Mouse (Mus musculus) cerebellum, adult 18-20 months (tissue): Measurements from ENCODE around the gene Oas3.
A peak's percentile ranks its signal among the peaks of the same experiment; 100 is the strongest.
"Not testable (repeated sequence)": the region's sequence is repeated elsewhere in the genome, so short reads cannot be mapped to it uniquely, and the experiment has no call there.

Experiments used
- DNase-seq, 2 experiments: peaks; one replicate each; pipeline ENCODE4 v3.0.0; 2021

Gene Oas3

GRCm38 (mm10) chr5:120777478-120777877, at the start of gene Oas3:
Gene Oas3, minus strand, starts transcription at chr5:120777661.
- no peak for DNase-seq

DNA sequence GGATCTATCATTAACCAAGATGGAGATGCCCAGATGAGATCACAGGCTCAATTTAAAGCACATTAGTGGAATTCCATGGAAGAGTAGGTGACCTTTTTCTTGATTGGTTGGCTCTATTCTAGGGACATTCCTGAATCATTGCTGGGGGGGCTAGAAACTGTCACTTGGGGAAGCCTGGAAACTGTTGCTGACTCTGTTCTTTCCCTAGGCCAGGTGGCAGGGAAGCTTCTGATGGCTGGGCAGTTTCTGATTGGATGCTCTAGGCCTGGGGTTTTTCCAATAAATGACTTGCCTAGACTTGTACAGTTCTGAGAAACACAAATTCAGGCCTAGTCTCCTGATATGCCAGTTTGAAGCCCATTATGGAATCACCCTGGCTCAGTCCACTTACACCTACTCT, 41.5 kb upstream of the Oas3 start:
- DNase-seq = no peak

- DNase-seq = peak; percentile 22 to 43
Observed at GRCm38 (mm10) chr5:120815949-120816348, 38.5 kb upstream of the Oas3 start.

- no peak for DNase-seq
Observed at GRCm38 (mm10) chr5:120813023-120813422, 35.6 kb upstream of the Oas3 start.

DNA sequence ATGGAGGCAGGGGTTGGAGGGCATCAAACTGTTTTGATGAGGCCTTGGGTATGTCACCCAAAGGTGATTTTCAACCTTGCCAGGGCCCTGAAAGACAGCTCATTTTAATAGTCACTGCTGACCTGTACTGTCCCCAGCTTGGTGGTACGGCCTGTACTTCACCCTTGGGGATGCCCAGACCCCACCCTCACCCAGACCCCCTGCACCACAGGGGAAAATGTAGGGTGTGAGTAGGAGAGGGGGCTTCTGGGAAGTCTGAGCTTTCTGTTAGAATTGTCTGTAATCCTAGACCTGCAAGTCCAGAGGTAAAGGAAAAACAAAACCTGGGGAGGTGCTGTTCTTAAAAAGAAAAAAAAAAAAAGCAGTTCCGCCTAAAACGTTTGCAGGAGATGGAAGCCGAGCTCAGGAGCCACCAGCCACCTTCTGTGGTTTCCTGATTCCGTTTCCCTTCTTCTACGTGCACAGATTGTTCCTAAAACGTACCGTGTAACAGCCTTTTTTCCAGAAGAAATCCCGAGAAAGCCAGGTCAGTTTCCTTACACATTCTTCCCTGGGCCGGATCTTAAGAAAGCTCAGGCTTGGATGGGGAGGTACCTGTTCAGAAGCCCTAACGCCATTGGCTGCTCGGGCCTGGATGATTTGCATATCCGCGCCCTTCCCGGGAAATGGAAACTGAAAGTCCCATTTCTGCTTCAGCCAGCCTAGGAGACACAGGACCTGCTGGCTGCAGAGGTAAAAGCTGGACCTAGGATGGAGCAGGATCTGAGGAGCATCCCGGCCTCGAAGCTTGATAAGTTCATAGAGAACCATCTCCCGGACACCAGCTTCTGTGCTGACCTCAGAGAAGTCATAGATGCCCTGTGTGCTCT, 34.7 kb upstream of the Oas3 start, which contains the start of gene Oas1c:
Gene Oas1c (minus strand): TSS at position 564 of the 869 bp plus-strand sequence.
- peak; percentile 76 to 87 for DNase-seq

GRCm38 (mm10) chr5:120809171-120809570, 31.7 kb upstream of the Oas3 start:
- DNase-seq = no peak

DNA sequence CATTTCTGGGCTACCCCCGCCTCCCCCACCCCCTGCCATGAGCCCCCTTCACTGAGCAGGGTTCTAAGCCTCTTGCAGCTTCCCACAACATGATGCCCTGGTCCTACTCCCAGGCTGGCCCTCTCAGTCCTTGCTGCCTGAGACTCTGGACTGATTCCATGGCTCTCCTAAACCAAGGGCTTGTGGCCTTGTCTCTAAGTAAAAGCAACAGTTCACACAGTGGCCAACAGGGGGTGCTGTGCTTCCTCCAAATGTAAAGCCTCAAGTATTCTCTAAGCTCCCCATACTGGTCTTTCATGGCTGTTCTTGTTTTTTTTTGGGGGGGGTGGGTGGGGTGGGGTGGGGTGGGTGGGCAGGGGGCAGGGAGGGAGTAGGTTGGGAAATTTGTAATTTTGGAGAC, 29.0 kb upstream of the Oas3 start:
- peak; percentile 44 to 61 for DNase-seq

DNA sequence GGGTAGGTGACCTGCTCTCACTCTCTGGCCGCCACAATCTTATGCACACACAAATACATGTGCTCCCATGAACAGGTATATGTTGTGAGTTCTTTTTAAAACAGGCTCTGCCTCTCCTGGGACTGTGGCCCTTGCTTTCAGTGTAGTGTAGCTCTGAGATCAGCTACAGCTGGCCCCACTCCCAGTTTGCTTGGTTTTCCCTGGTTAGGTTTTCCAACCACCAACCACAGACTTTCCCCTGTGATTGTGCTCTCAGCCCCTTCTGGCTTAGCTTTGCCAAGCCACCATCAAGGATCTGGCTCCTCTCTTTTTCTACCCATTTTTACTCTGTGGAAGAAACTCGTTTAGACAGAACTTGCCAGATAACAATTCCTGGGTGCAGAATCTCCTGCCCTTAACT, 26.1 kb upstream of the Oas3 start:
- no peak for DNase-seq

GRCm38 (mm10) chr5:120798943-120799342, 21.5 kb upstream of the Oas3 start:
- DNase-seq = not testable (repeated sequence)

GRCm38 (mm10) chr5:120798147-120798546, 20.7 kb upstream of the Oas3 start:
- not testable (repeated sequence) for DNase-seq

GRCm38 (mm10) chr5:120795480-120796034, 18.1 kb upstream of the Oas3 start, which contains the start of gene Oas1e:
Gene Oas1e, minus strand, starts transcription at chr5:120795530.
- DNase-seq = not testable (repeated sequence)

DNA sequence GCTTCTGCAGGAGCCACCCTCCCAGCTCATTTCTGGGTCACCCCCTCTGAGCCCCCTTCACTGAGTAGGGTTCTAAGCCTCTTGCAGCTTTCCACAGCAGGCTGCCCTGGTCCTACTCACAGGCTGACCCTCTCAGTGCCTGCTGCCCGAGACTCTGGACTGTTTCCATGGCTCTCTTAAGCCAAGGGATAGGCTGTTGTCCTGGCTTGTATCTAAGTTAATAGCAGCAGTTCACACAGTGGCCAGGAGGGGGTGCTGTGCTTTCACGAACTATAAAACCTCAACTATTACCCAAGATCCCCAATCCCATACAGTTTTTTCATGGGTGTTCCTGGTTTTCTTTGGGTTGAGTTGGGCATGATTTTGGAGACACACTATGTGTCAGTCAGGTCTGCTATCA, 15.6 kb upstream of the Oas3 start:
- DNase-seq = peak; percentile 36 to 57

DNA sequence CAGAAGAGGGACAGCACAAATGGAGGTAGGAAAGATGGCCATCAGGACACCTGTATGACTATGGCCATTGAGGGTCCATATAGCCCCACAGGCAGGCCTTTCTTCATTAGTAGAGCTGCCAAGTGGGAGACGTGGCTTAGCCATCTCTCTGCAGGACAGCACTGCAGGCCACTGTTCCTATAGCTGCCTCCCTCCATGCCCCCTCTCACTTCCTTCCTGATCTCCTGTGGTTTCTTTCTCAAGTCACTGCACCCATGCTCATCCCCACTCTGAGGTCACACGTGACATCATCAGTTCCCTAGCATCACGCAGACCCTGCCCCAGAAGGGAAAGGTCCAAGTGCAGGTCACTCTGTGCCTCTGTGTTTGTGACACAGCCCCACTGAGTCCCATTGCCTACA, 9.6 kb upstream of the Oas3 start:
- no peak for DNase-seq

GRCm38 (mm10) chr5:120782446-120782845, 5.0 kb upstream of the Oas3 start:
- no peak for DNase-seq

- DNase-seq = no peak
Observed at GRCm38 (mm10) chr5:120781646-120782045, 4.2 kb upstream of the Oas3 start.

DNA sequence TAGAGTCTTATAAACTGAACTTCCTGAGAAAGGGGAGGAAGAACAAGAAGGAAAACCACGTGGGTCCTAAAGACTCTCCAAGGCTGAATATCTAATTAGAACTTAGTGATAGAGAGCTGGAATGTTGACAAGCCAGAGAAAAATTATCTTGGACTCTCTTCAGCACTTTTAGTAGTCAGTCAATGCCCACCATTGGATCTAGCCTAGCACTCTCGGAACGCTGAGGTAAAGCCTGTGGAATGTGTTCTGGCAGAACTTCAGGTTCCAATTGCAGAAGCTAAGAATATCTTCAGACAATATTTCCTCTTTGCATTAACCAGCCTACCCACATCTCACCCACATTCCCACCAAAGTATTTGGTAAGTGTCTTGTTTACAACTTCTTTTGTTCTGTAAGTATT, 2.5 kb upstream of the Oas3 start:
- DNase-seq = no peak

- no peak for DNase-seq
Observed at GRCm38 (mm10) chr5:120778941-120779340, 1.5 kb upstream of the Oas3 start.

- no peak for DNase-seq
Observed at GRCm38 (mm10) chr5:120776801-120777200, 660 bp downstream of the Oas3 start.

- no peak for DNase-seq
Observed at GRCm38 (mm10) chr5:120775287-120775985, 2.0 kb downstream of the Oas3 start.

DNA sequence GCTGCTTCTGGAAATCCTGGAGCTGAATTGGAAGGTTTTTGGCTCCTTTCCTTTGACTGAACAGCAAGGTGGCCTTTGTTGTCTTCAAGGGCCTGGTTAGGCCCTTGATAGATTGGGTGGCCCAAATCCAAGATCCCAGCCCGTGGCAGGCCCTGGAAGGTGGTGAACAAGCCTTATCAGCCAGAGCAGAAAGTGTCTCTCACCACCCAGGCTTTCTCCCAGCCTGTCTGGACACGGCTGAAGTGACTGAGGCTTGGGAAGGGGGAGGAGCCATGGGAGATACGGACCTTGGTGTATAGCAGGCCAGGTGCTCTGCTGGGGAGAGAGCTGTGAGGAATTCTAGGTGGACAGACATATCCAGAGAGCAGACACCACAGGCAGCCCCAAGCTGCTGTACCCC, 8.1 kb downstream of the Oas3 start:
- DNase-seq = no peak

DNA sequence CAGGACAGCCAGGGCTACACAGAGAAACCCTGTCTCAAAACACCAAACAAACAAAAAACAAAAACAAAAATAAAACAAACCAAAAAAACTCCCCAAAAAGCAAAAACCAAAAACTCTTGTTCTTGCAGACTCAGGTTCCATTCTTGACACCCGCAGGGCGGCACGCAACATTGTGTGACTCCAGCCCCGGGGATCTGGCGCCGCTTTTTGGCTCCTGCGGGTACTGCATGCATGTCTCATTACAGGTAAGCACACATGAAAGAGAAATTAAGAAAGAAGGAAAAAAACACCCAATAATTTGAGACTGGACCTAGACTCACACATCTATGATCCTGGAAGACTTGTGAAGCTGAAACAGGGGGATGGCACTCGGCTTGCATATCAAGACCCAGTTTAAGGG, 12.5 kb downstream of the Oas3 start:
- no peak for DNase-seq

- DNase-seq = no peak
Observed at GRCm38 (mm10) chr5:120761901-120762300, 15.6 kb downstream of the Oas3 start.

GRCm38 (mm10) chr5:120754215-120754614, 23.2 kb downstream of the Oas3 start:
- DNase-seq = no peak

DNA sequence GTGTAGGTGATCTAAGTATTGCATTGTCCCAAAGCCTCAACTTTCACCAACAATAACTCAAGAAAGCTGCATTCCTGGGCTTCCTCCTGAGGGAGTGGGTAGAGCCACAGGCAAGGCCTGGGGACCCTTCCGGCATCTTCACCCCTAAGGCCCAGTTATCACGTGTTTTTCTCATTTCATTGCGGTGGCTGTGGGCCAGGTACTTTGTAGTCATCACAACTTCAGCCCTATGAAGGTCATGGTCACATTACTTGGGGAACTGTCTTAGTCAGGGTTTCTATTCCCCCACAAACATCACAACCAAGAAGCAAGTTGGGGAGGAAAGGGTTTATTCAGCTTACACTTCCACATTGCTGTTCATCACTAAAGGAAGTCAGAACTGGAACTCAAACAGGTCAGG, 24.7 kb downstream of the Oas3 start:
- no peak for DNase-seq
